Mouse (Mus musculus) thymus, postnatal 25 days (tissue): ENCODE results near the gene Cdan1.
"Not testable (repeated sequence)": the region's sequence is repeated elsewhere in the genome, so short reads cannot be mapped to it uniquely, and the experiment has no call there.

Source experiments
- DNase-seq: peaks from one replicate; pipeline ENCODE4 v3.0.0; 2022

Gene Cdan1

GRCm38 (mm10) chr2:120731877-120732530 is 117.9 kb downstream of the Cdan1 start:
- DNase-seq: no peak

- peak; percentile 94 for DNase-seq
These were observed 118.6 kb downstream of the Cdan1 start for GRCm38 (mm10) chr2:120731167-120731862.

GRCm38 (mm10) chr2:120730639-120731166 is 119.2 kb downstream of the Cdan1 start:
- no peak for DNase-seq

GRCm38 (mm10) chr2:120729775-120730585 is 119.9 kb downstream of the Cdan1 start:
- DNase-seq: peak; percentile 25

GRCm38 (mm10) chr2:120724176-120724575 is 125.8 kb downstream of the Cdan1 start:
- DNase-seq: no peak

- DNase-seq: no peak
These were observed 126.3 kb downstream of the Cdan1 start for GRCm38 (mm10) chr2:120723621-120724020.

- DNase-seq: no peak
These were observed 127.4 kb downstream of the Cdan1 start for GRCm38 (mm10) chr2:120722491-120722890.

GRCm38 (mm10) chr2:120721911-120722310 is 128.0 kb downstream of the Cdan1 start:
- no peak for DNase-seq

GRCm38 (mm10) chr2:120720821-120721220 is 129.1 kb downstream of the Cdan1 start:
- DNase-seq: no peak

- DNase-seq: no peak
These were observed 131.4 kb downstream of the Cdan1 start for GRCm38 (mm10) chr2:120718496-120718895.

GRCm38 (mm10) chr2:120713441-120713840 is 136.5 kb downstream of the Cdan1 start:
- no peak for DNase-seq

- DNase-seq: no peak
These were observed 139.0 kb downstream of the Cdan1 start for GRCm38 (mm10) chr2:120710948-120711347.

GRCm38 (mm10) chr2:120710154-120710553 is 139.8 kb downstream of the Cdan1 start:
- DNase-seq: peak; percentile 60

GRCm38 (mm10) chr2:120707041-120707440 is 142.9 kb downstream of the Cdan1 start:
- peak; percentile 26 for DNase-seq

- DNase-seq: no peak
These were observed 147.3 kb downstream of the Cdan1 start for GRCm38 (mm10) chr2:120702675-120703074.

GRCm38 (mm10) chr2:120700379-120700885 is 149.5 kb downstream of the Cdan1 start:
- no peak for DNase-seq

GRCm38 (mm10) chr2:120697767-120698166 is 152.2 kb downstream of the Cdan1 start:
- no peak for DNase-seq

- not testable (repeated sequence) for DNase-seq
These were observed 168.8 kb downstream of the Cdan1 start for GRCm38 (mm10) chr2:120681151-120681550.

- DNase-seq: no peak
These were observed 179.7 kb downstream of the Cdan1 start for GRCm38 (mm10) chr2:120670253-120670652.

GRCm38 (mm10) chr2:120667446-120667845 is 182.5 kb downstream of the Cdan1 start:
- DNase-seq: no peak
